Mouse (Mus musculus): ENCODE measurements around the gene Smurf2.

- TF ChIP-seq CTCF (IDR thresholded peaks at IDR 0.05; ENCODE audit: low read depth) = no peak
- no peak for TF ChIP-seq EP300 (IDR thresholded peaks at IDR 0.05; ENCODE audit: low read depth)
These were observed 96.8 kb downstream of the Smurf2 start for GRCm38 (mm10) chr11:106823741-106824140.
